Mouse (Mus musculus) layer of hippocampus, postnatal 36 days (tissue): ENCODE measurements around the gene Coa4. TPM values are rescaled to one million over a fixed set of nuclear protein-coding genes. Genes with fewer than 3 reads are reported as not detected.
A peak's percentile ranks its signal among the peaks of the same experiment; 100 is the strongest.
"Not testable (repeated sequence)": the region's sequence is repeated elsewhere in the genome, so short reads cannot be mapped to it uniquely, and the experiment has no call there.

Experiments
- DNase-seq, 2 experiments: peaks; one replicate each; pipeline ENCODE4 v3.0.0; 2022
- total RNA-seq, 2 experiments: library from RNA; stranded (reverse); gene quantifications; 2 replicates each; pipeline ENCODE4 v1.2.3; 2021

The Coa4 gene
- total RNA-seq, 2 experiments from 2014 or later: 8.3 to 10.8 TPM

GRCm38 (mm10) chr7:100561861-100562587, 25.2 kb downstream of the Coa4 start:
- DNase-seq: no peak

- DNase-seq: not testable (repeated sequence)
Measured at GRCm38 (mm10) chr7:100567238-100567637, 30.4 kb downstream of the Coa4 start.

- DNase-seq: no peak
Measured at GRCm38 (mm10) chr7:100569907-100570306, 33.0 kb downstream of the Coa4 start.

DNA sequence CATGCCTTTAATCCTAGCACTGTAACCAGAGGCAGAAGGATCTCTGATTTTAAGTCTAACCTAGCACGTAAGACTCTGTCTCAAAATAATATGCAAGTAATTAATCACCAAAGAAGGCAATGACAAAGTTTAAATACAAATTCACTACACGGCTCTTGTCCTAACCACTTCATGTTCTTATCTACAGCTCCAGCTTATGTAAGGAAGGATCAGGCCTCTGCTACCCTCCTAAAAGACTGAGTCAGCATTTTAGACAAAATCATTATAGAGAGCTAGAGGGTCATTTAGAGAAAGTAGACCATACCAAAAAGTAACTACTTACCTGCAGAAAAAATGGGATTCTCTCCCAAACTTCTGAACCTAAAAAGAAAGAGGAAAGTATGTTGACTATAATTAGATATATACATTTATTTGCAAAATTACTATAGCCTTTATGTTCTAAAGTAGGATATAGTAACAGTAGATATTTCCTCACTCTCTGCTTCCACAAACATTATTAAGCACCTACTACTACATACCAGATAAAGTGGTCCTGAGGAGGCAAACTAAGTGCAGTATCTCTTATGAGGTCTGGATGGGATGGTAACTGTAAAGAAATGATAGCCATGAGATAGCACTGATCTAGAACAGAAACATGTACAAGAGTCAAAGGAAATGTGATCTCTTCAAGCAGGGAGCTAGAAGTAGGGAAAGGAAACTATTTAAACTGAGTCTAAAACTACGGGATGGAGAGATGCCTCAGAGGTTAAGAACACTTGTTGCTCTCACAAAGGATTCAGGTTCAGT, 34.3 kb downstream of the Coa4 start:
- DNase-seq: no peak

DNA sequence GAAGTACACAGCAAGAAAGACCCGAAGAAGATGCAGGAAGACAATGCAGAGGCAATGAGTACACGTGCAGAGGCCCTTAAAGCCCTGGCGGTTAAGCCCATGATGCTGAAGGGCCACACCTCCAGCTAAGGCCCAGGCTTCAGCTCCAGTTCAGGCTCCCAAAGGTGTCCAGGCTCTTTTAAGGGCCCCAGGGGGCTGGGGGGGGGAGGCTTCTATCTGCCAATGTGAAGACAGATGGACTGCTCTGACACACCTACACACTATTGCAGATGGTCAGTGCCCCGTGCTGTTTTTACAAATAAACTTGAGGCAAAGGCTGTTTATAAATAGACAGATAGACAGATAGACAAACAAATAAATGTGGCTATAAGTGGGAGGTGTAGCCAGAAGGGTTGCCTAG, 35.2 kb downstream of the Coa4 start:
- no peak for DNase-seq

DNA sequence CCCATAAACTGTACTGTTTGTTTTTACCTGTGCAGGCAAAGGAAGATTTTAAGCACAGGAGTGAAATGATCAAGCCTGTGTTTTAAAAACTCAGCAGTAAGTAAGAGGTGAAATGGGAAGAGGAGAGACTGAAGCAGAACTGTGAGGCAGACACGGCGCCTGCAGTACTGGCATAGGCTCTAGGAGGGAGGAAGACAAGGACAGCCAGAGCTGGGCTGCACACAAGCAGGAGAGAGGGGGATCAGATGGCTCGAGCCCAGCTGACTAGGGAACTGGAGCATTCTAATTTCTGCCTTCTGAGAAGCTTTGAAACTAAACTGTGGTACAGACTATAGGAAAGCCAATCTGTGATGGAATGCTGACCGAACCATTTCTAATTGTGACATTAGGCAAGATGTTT, 35.8 kb downstream of the Coa4 start:
- DNase-seq: no peak

- peak in 1 of 2 experiments; percentile 10 for DNase-seq
Measured at GRCm38 (mm10) chr7:100578794-100579193, 41.9 kb downstream of the Coa4 start.

GRCm38 (mm10) chr7:100582235-100582634, 45.4 kb downstream of the Coa4 start:
- DNase-seq: no peak

- peak; percentile 87 to 89 for DNase-seq
Measured at GRCm38 (mm10) chr7:100582727-100583236, 45.9 kb downstream of the Coa4 start.

- DNase-seq: no peak
Measured at GRCm38 (mm10) chr7:100589816-100590215, 52.9 kb downstream of the Coa4 start.

Other genes starting within 250 kb of the Coa4 start
- 10 to 100 TPM; 24.3 to 26.3 TPM for gene C2cd3, start 164.8 kb upstream of the Coa4 start, total RNA-seq
- gene Ppme1, start 164.8 kb upstream of the Coa4 start, total RNA-seq: 100 to 1,000 TPM; 141 to 158 TPM
- gene Ucp3, start 64.1 kb upstream of the Coa4 start, total RNA-seq: 1 to 10 TPM; 1.3 to 2.5 TPM
- 10 to 100 TPM; 67.5 to 87.2 TPM for gene Ucp2, start 43.7 kb upstream of the Coa4 start, total RNA-seq
- gene Dnajb13, start 22.1 kb upstream of the Coa4 start, total RNA-seq: under 1 TPM; 0.43 to 0.50 TPM
- 100 to 1,000 TPM; 359 to 385 TPM for gene Rab6a, start 70.3 kb downstream of the Coa4 start, total RNA-seq
- 10 to 100 TPM; 64.2 to 69.7 TPM for gene Mrpl48, start 71.2 kb downstream of the Coa4 start, total RNA-seq
- 100 to 1,000 TPM; 207 to 223 TPM for gene Plekhb1, start 125.3 kb downstream of the Coa4 start, total RNA-seq
- 100 to 1,000 TPM; 225 to 254 TPM for gene Fam168a, start 169.6 kb downstream of the Coa4 start, total RNA-seq